Mouse (Mus musculus): Measurements from ENCODE around the gene Entr1.

Entr1 gene

GRCm38 (mm10) chr2:26389154-26389690 is at the start of gene Entr1, which contains the start of gene Pmpca:
TSS of gene Entr1 (minus strand) at chr2:26389316.
TSS of gene Pmpca (plus strand) at chr2:26389339.
- peak; percentile 91 for DNase-seq (ENCODE audit: low spot score)

- no peak for DNase-seq (ENCODE audit: low spot score)
Observed at GRCm38 (mm10) chr2:26438373-26438772, 49.3 kb upstream of the Entr1 start.

GRCm38 (mm10) chr2:26437221-26437620 is 48.1 kb upstream of the Entr1 start:
- no peak for DNase-seq (ENCODE audit: low spot score)

GRCm38 (mm10) chr2:26434791-26435572 is 45.9 kb upstream of the Entr1 start:
- no peak for DNase-seq (ENCODE audit: low spot score)

- DNase-seq (ENCODE audit: low spot score), result no peak
Observed at GRCm38 (mm10) chr2:26429851-26430250, 40.7 kb upstream of the Entr1 start.

GRCm38 (mm10) chr2:26424541-26424940 is 35.4 kb upstream of the Entr1 start:
- no peak for DNase-seq (ENCODE audit: low spot score)

GRCm38 (mm10) chr2:26423086-26423485 is 34.0 kb upstream of the Entr1 start:
- DNase-seq (ENCODE audit: low spot score), result no peak

- no peak for DNase-seq (ENCODE audit: low spot score)
Observed at GRCm38 (mm10) chr2:26421969-26422368, 32.9 kb upstream of the Entr1 start.

GRCm38 (mm10) chr2:26418120-26418519 is 29.0 kb upstream of the Entr1 start:
- no peak for DNase-seq (ENCODE audit: low spot score)

GRCm38 (mm10) chr2:26417066-26417465 is 27.9 kb upstream of the Entr1 start:
- no peak for DNase-seq (ENCODE audit: low spot score)

GRCm38 (mm10) chr2:26410931-26411411 is 21.9 kb upstream of the Entr1 start:
- no peak for DNase-seq (ENCODE audit: low spot score)

- no peak for DNase-seq (ENCODE audit: low spot score)
Observed at GRCm38 (mm10) chr2:26410091-26410490, 21.0 kb upstream of the Entr1 start.

- DNase-seq (ENCODE audit: low spot score), result no peak
Observed at GRCm38 (mm10) chr2:26409362-26409761, 20.2 kb upstream of the Entr1 start.

GRCm38 (mm10) chr2:26408515-26409356 is 19.6 kb upstream of the Entr1 start, which contains the start of gene Inpp5e:
TSS of gene Inpp5e (minus strand) at chr2:26409203.
- DNase-seq (ENCODE audit: low spot score), result peak; percentile 97

GRCm38 (mm10) chr2:26403306-26403705 is 14.2 kb upstream of the Entr1 start:
- no peak for DNase-seq (ENCODE audit: low spot score)

- DNase-seq (ENCODE audit: low spot score), result no peak
Observed at GRCm38 (mm10) chr2:26402265-26402664, 13.1 kb upstream of the Entr1 start.

GRCm38 (mm10) chr2:26401023-26401422 is 11.9 kb upstream of the Entr1 start:
- DNase-seq (ENCODE audit: low spot score), result no peak

GRCm38 (mm10) chr2:26400296-26400695 is 11.2 kb upstream of the Entr1 start:
- no peak for DNase-seq (ENCODE audit: low spot score)

- DNase-seq (ENCODE audit: low spot score), result no peak
Observed at GRCm38 (mm10) chr2:26399647-26400046, 10.5 kb upstream of the Entr1 start.

- DNase-seq (ENCODE audit: low spot score), result no peak
Observed at GRCm38 (mm10) chr2:26398978-26399377, 9.9 kb upstream of the Entr1 start.

- DNase-seq (ENCODE audit: low spot score), result no peak
Observed at GRCm38 (mm10) chr2:26391617-26392016, 2.5 kb upstream of the Entr1 start.

GRCm38 (mm10) chr2:26390954-26391353 is 1.8 kb upstream of the Entr1 start:
- DNase-seq (ENCODE audit: low spot score), result no peak

Data from embryo, embryonic 10 days (tissue).